Mouse (Mus musculus): Measurements from ENCODE around the gene Fam151a.

GRCm38 (mm10) chr4:106733636-106734035, at the start of gene Fam151a:
- TF ChIP-seq CTCF (IDR thresholded peaks at IDR 0.05; ENCODE audit: insufficient read depth, low read depth, low read length) (no peak), POLR2A (IDR thresholded peaks at IDR 0.05; ENCODE audit: insufficient read depth, low read depth, low read length) (no peak)

Data from olfactory bulb, adult 2 months (tissue).